Mouse (Mus musculus) brown adipose tissue, adult 24 weeks (tissue): ENCODE data around the gene Cplx1. TPM values are rescaled to one million over a fixed set of nuclear protein-coding genes. Genes with fewer than 3 reads are reported as not detected.

Experiments used
- H3K27ac ChIP-seq: fragments of 200-500 bp; replicated peaks from 2 replicates; pipeline ENCODE4 v1.5.1; 2012; ENCODE audit warnings: low read depth, mild to moderate bottlenecking, low read length
- H3K4me1 ChIP-seq: fragments of 200-500 bp; 2 replicates; pipeline ENCODE4 v1.6.1; 2012; ENCODE audit warnings: low read length, mixed read lengths; ENCODE audit not compliant: control insufficient read depth, insufficient read depth, insufficient read length
- H3K4me3 ChIP-seq: fragments of 200-500 bp; 2 replicates; pipeline ENCODE4 v1.5.1; 2012; ENCODE audit warnings: low read depth, mild to moderate bottlenecking, low read length, moderate library complexity; ENCODE audit not compliant: insufficient read depth
- polyA plus RNA-seq: library from polyadenylated mRNA; stranded (reverse); fragments of >200 nt; gene quantifications from 2 replicates; pipeline ENCODE4 v1.2.4, GENCODE M21; 2012; ENCODE audit not compliant: missing spikeins, insufficient read depth, insufficient read length

Cplx1 gene
- polyA plus RNA-seq, 1 experiment = not detected

GRCm38 (mm10) chr5:108469617-108470016, 80.2 kb downstream of the Cplx1 start:
- H3K27ac ChIP-seq = no peak overlapping the region
- peaks cover 11% of the 10 kb centered on the region; the same call in 1 of the 2 replicates for H3K4me1 ChIP-seq
- no peak overlapping the region for H3K4me3 ChIP-seq

Other genes starting within 250 kb of the Cplx1 start
- gene Pigg, start 237.4 kb downstream of the Cplx1 start, polyA plus RNA-seq = 6.2 and 7.6 TPM in 2 replicates
- gene Gm42517, start 182.1 kb downstream of the Cplx1 start, polyA plus RNA-seq = 0.83 and 1.1 TPM in 2 replicates
- gene Pde6b, start 161.6 kb downstream of the Cplx1 start, polyA plus RNA-seq = not detected in 2 replicates
- 2,801 and 3,055 TPM in 2 replicates for gene Atp5k, start 115.6 kb downstream of the Cplx1 start, polyA plus RNA-seq
- 0.55 and 0.92 TPM in 2 replicates for gene Mfsd7a, start 101.1 kb downstream of the Cplx1 start, polyA plus RNA-seq
- 8.4 and 21.9 TPM in 2 replicates for gene Pcgf3, start 88.8 kb downstream of the Cplx1 start, polyA plus RNA-seq
- 30.4 and 32.8 TPM in 2 replicates for gene Gak, start 79.7 kb upstream of the Cplx1 start, polyA plus RNA-seq
- gene Tmem175, start 79.7 kb upstream of the Cplx1 start, polyA plus RNA-seq = 12.0 and 12.1 TPM in 2 replicates
- gene Idua, start 110.3 kb upstream of the Cplx1 start, polyA plus RNA-seq = 3.4 and 6.3 TPM in 2 replicates
- gene Dgkq, start 119.6 kb upstream of the Cplx1 start, polyA plus RNA-seq = 3.4 and 3.7 TPM in 2 replicates
- not detected in 2 replicates for gene Slc26a1, start 125.5 kb upstream of the Cplx1 start, polyA plus RNA-seq
- gene Fgfrl1, start 142.4 kb upstream of the Cplx1 start, polyA plus RNA-seq = 68.8 and 70.5 TPM in 2 replicates
- not detected in 2 replicates for gene Rnf212, start 225.0 kb upstream of the Cplx1 start, polyA plus RNA-seq
- gene Tmed11, start 245.3 kb upstream of the Cplx1 start, polyA plus RNA-seq = not detected in 2 replicates